Mouse (Mus musculus) kidney, embryonic 15.5 days (tissue): ENCODE measurements at regions not wholly inside any gene's neighbourhood (a gene's known extent, or its start where the extent isn't known, plus 50 kb on each side); places are given as distances from the start of the nearest gene placed in this dataset.

Experiments
- ATAC-seq: fragments of 200-750 bp; cut with Nextera tagmentation; replicated peaks from 2 replicates; pipeline ENCODE4 v1.8.0; 2017; ENCODE audit warnings: moderate TSS enrichment; ENCODE audit not compliant: low FRiP score
- H3K27ac ChIP-seq: fragments of 300-500 bp; sonication (generic); 2 replicates; pipeline ENCODE4 v1.5.1; 2015; ENCODE audit warnings: mild to moderate bottlenecking, inconsistent platforms
- H3K27me3 ChIP-seq: fragments of 300-500 bp; sonication (generic); 2 replicates; pipeline ENCODE4 v1.6.1; 2015; ENCODE audit warnings: inconsistent platforms
- H3K36me3 ChIP-seq: fragments of 300-500 bp; sonication (generic); 2 replicates; pipeline ENCODE4 v1.6.1; 2015; ENCODE audit warnings: inconsistent platforms
- H3K4me1 ChIP-seq: fragments of 300-500 bp; sonication (generic); 2 replicates; pipeline ENCODE4 v1.6.1; 2015; ENCODE audit warnings: inconsistent platforms
- H3K4me2 ChIP-seq: fragments of 300-500 bp; sonication (generic); 2 replicates; pipeline ENCODE4 v1.6.1; 2015; ENCODE audit warnings: moderate library complexity, mild to moderate bottlenecking, inconsistent platforms
- H3K4me3 ChIP-seq: fragments of 300-500 bp; sonication (generic); replicated peaks from 2 replicates; pipeline ENCODE4 v1.5.1; 2015; ENCODE audit warnings: mild to moderate bottlenecking, inconsistent platforms
- H3K9ac ChIP-seq: fragments of 300-500 bp; sonication (generic); 2 replicates; pipeline ENCODE4 v1.6.1; 2015; ENCODE audit warnings: mild to moderate bottlenecking, inconsistent platforms
- H3K9me3 ChIP-seq: fragments of 300-500 bp; sonication (generic); replicated peaks from 2 replicates; pipeline ENCODE4 v1.6.1; 2016; ENCODE audit warnings: inconsistent platforms
- WGBS: fragments of 180-500 bp; shearing (Covaris S2); methylation state at CpG from one replicate; pipeline ENCODE4 v1.1.7; 2015; ENCODE audit warnings: mixed read lengths; 5-methylcytosine and 5-hydroxymethylcytosine counted together

DNA sequence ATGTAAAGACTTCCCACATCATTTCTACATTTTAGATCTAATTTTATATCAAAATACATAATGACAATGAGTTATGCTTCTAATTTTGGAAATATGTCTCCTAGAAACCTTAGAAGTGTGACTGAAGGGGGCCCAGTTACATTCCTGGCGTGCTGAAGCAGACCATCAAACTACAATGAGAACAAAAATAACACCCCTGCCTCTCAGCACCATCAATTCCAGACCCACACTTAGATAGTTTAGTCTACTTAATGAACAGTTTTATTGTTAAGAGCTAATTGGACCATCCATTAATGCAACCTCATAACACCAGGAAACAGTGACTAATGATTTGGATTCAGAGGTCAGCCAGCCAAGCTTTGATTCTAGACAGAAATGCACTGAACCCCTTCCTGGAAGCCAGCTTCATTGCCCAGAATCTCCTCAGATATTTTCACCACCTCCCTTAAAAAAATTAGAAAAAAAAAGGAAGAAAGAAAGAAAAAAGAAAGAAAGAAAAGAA is 280.7 kb downstream of the Ptbp2 start:
- Histone ChIP-seq H3K27ac (no peak overlapping the region), H3K9me3 (no peaks in the 10 kb centered on the region), H3K4me2 (no peak overlapping the region), H3K9ac (no peak overlapping the region), H3K4me1 (peaks cover 6% of the 10 kb centered on the region), H3K27me3 (no peaks in the 10 kb centered on the region), H3K36me3 (no peaks in the 10 kb centered on the region), H3K4me3 (no peak overlapping the region)
- WGBS = 33% methylated on average over 1 of the region's 1 CpGs
- peak; percentile 64; the same call in 1 of the 2 replicates for ATAC-seq

- Histone ChIP-seq H3K27me3 (no peaks in the 10 kb centered on the region), H3K9me3 (no peaks in the 10 kb centered on the region), H3K4me1 (peaks cover 8% of the 10 kb centered on the region), H3K4me3 (0 out of 2 replicates have a peak overlapping the region, but pooled peaks have one; percentile 10), H3K9ac (no peak overlapping the region), H3K27ac (peak overlapping the region; percentile 13; the same call in 1 of the 2 replicates), H3K36me3 (no peaks in the 10 kb centered on the region), H3K4me2 (peak overlapping the region; percentile 46)
- peak; percentile 77 for ATAC-seq
- WGBS = 34% methylated on average over 20 of the region's 20 CpGs
Measured at GRCm38 (mm10) chr3:119498711-119499110, 285.6 kb downstream of the Ptbp2 start.

DNA sequence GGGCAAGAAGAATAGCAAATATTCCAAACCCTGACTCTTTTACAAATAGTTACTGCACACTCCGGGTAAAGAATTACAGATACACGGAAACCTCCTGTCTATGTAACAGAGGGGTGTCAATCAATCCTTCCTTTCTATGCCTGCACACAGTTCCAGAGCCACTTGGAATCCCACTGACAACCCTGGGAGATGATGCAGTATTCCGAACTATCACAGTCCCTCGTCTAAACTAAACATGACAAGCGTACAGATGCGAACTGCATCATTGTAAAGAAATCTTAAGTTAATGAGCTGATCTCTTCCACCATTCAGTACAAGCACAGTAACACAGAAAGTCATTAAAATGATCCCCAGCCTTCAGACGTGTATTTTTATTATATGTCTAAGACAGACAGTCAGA is 286.4 kb downstream of the Ptbp2 start:
- Histone ChIP-seq H3K36me3 (no peaks in the 10 kb centered on the region), H3K27ac (no peak overlapping the region), H3K9ac (no peak overlapping the region), H3K4me3 (no peak overlapping the region), H3K4me2 (no peak overlapping the region), H3K9me3 (no peaks in the 10 kb centered on the region), H3K4me1 (peaks cover 8% of the 10 kb centered on the region), H3K27me3 (no peaks in the 10 kb centered on the region)
- 64% methylated on average over 7 of the region's 7 CpGs for WGBS
- no peak for ATAC-seq

- WGBS = 31% methylated on average over 5 of the region's 5 CpGs
- H3K9ac ChIP-seq = no peak overlapping the region
- no peak overlapping the region for H3K4me3 ChIP-seq
Measured at GRCm38 (mm10) chr3:119494580-119494979, 289.7 kb downstream of the Ptbp2 start.

GRCm38 (mm10) chr3:119492627-119493026 is 291.6 kb downstream of the Ptbp2 start:
- H3K4me3 ChIP-seq = no peak overlapping the region
- H3K9ac ChIP-seq = no peak overlapping the region
- ATAC-seq = no peak
- no peak overlapping the region for H3K27ac ChIP-seq
- H3K27me3 ChIP-seq = no peaks in the 10 kb centered on the region
- no peak overlapping the region for H3K4me2 ChIP-seq
- no peaks in the 10 kb centered on the region for H3K9me3 ChIP-seq
- no peaks in the 10 kb centered on the region for H3K4me1 ChIP-seq
- 85% methylated on average over 1 of the region's 1 CpGs for WGBS
- no peaks in the 10 kb centered on the region for H3K36me3 ChIP-seq

More at GRCm38 (mm10) chr3:119494580-119494979, 289.7 kb downstream of the Ptbp2 start:
- Histone ChIP-seq H3K4me2 (no peak overlapping the region), H3K27ac (no peak overlapping the region), H3K36me3 (no peaks in the 10 kb centered on the region), H3K9me3 (no peaks in the 10 kb centered on the region), H3K4me1 (peaks cover 8% of the 10 kb centered on the region), H3K27me3 (no peaks in the 10 kb centered on the region)
- ATAC-seq = peak; percentile 53; the same call in 1 of the 2 replicates

- Histone ChIP-seq H3K27ac (no peak overlapping the region), H3K4me3 (no peak overlapping the region), H3K36me3 (no peaks in the 10 kb centered on the region), H3K4me2 (no peak overlapping the region), H3K4me1 (no peaks in the 10 kb centered on the region), H3K9me3 (no peaks in the 10 kb centered on the region), H3K9ac (no peak overlapping the region), H3K27me3 (no peaks in the 10 kb centered on the region)
- ATAC-seq = no peak
Measured at GRCm38 (mm10) chr3:119489336-119489735, 294.9 kb downstream of the Ptbp2 start.
